Mouse (Mus musculus) intestine, postnatal 0 days (tissue): ENCODE data around the gene Sfxn1. TPM values are rescaled to one million over a fixed set of nuclear protein-coding genes. Genes with fewer than 3 reads are reported as not detected.
A peak's percentile ranks its signal among the peaks of the same experiment; 100 is the strongest.

Experiments used
- ATAC-seq: fragments of 200-750 bp; cut with Nextera tagmentation; 2 replicates; pipeline ENCODE4 v1.8.0; 2017; ENCODE audit warnings: mild to moderate bottlenecking, moderate TSS enrichment, moderate library complexity
- H3K27ac ChIP-seq: fragments of 300-500 bp; sonication (generic); 2 replicates; pipeline ENCODE4 v1.5.1; 2014; ENCODE audit warnings: mild to moderate bottlenecking, low read depth, low read length, moderate library complexity
- H3K27me3 ChIP-seq: fragments of 300-500 bp; sonication (generic); replicated peaks from 2 replicates; pipeline ENCODE4 v1.6.1; 2014; ENCODE audit warnings: low read length, mixed read lengths; ENCODE audit not compliant: control insufficient read depth, insufficient read depth
- H3K36me3 ChIP-seq: fragments of 300-500 bp; sonication (generic); 2 replicates; pipeline ENCODE4 v1.6.1; 2014; ENCODE audit warnings: mild to moderate bottlenecking, moderate library complexity; ENCODE audit not compliant: control insufficient read depth, insufficient read depth
- H3K4me1 ChIP-seq: fragments of 300-500 bp; sonication (generic); replicated peaks from 2 replicates; pipeline ENCODE4 v1.6.1; 2014; ENCODE audit warnings: antibody characterized with exemption, low read length, mixed read lengths; ENCODE audit not compliant: control insufficient read depth, insufficient read depth
- H3K4me2 ChIP-seq: fragments of 300-500 bp; sonication (generic); replicated peaks from 2 replicates; pipeline ENCODE4 v1.6.1; 2014; ENCODE audit warnings: low read depth, mild to moderate bottlenecking, moderate library complexity
- H3K4me3 ChIP-seq: fragments of 300-500 bp; sonication (generic); 2 replicates; pipeline ENCODE4 v1.5.1; 2014; ENCODE audit warnings: low read depth, low read length
- H3K9ac ChIP-seq: fragments of 300-500 bp; sonication (generic); 2 replicates; pipeline ENCODE4 v1.6.1; 2014; ENCODE audit warnings: mild to moderate bottlenecking, low read depth, low read length
- H3K9me3 ChIP-seq: fragments of 300-500 bp; sonication (generic); 2 replicates; pipeline ENCODE4 v1.6.1; 2016; ENCODE audit warnings: mixed run types; ENCODE audit not compliant: control insufficient read depth
- CTCF ChIP-seq: sonication (generic); IDR thresholded peaks from 2 replicates; pipeline ENCODE4 v1.5.1; 2016; ENCODE audit warnings: low read depth, mild to moderate bottlenecking, control low read depth, antibody characterized with exemption, moderate library complexity
- WGBS: fragments of 180-500 bp; shearing (Covaris S2); extraction: QIAGEN DNeasy Blood & Tissue Kit; methylation state at CpG from one replicate; pipeline ENCODE4 v1.1.7; 2014; 5-methylcytosine and 5-hydroxymethylcytosine counted together
- polyA plus RNA-seq: library from polyadenylated mRNA; unstranded; fragments of >200 nt; fragmentation: Nextera tagmentation; extraction: Ambion mirVana; gene quantifications from 2 replicates; pipeline ENCODE4 v1.2.1, GENCODE M21; 2015

The Sfxn1 gene
- polyA plus RNA-seq, 1 experiment from 2014 or later: 49.1 TPM

DNA sequence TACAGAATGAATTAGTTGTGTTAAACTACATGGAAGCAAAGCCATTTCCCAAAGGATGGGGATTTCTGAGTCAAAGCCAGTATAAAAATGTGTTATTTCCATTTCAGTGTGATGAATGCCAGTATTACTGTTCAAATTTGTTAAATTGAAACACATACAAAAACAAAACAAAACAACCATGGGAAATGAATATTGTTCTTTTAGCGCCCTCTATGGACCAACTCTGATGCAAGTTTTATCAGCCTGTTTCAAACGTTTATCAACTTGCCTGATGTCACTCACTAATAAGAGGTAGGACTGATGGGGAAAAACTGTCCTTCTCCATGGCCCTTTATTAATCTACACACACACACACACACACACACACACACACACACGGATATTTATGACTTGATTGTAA is 8.4 kb upstream of the Sfxn1 start:
- no peak for ATAC-seq
- TF ChIP-seq CTCF: peak; percentile 68
- Histone ChIP-seq H3K9ac (no peak overlapping the region), H3K36me3 (no peaks in the 10 kb centered on the region), H3K27ac (no peak overlapping the region), H3K27me3 (no peaks in the 10 kb centered on the region), H3K4me2 (no peak overlapping the region), H3K9me3 (no peaks in the 10 kb centered on the region), H3K4me1 (no peaks in the 10 kb centered on the region), H3K4me3 (no peak overlapping the region)
- 3% methylated on average over 3 of the region's 3 CpGs for WGBS

DNA sequence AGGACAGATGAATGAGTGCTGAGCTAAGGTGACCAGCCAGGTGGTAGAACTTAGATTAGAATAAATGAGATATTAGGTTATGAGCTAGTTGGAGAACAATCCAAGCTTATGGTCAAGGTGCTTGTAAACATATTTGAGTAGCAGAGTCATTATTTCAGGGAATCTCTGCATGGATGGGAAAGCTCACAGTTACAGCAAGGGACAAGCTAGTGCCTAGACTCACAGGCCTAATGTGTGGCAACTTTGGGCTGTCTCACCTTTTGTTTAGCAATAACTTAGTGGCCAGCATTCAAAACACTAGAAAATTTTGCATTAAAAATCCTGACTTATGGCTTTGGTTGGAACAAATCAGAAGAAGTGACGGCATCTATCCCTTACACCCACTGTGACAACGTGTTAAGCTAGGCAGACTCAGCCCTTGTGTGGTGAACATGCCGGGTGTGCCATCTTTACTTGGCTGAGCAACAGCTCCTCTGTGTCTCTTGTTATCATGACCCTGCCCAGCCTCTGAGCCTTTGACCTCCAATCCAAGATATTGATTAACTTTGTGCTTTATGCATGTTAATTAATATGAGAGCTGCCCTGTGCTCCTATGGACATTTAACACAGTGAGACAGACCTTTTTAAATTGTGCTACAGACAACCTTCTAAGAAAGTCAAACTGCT is 5.5 kb upstream of the Sfxn1 start:
- Histone ChIP-seq H3K9ac (no peak overlapping the region), H3K4me1 (no peaks in the 10 kb centered on the region), H3K36me3 (no peaks in the 10 kb centered on the region), H3K4me3 (no peak overlapping the region), H3K4me2 (no peak overlapping the region), H3K27ac (no peak overlapping the region), H3K9me3 (no peaks in the 10 kb centered on the region), H3K27me3 (no peaks in the 10 kb centered on the region)
- 55% methylated on average over 3 of the region's 3 CpGs for WGBS
- TF ChIP-seq CTCF: no peak
- no peak for ATAC-seq

DNA sequence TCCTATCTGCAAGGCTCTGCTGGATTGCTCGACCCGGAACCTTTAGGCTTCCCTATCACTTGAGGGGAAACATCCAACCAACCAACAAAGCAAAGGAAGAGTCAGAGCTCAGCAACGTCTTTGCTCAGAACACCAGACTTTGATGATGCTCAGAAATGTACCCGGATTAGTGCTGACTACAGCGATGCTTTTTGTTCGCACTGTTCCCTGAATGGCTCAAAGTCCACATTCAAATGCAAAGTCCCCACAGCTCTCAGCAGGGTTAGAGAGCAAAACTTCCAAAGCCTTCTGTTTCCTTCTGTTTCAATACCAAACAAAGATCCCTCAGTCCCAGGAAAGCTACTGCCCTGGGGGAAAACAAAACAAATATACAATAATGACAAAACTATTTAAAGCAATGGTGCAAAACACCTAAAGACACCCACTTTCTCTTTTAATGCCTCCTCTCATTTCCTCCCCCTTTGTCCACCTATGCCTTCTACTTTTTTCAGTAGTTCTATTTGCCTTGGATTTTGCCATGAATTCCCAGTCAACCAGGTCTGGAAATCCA is 4.0 kb upstream of the Sfxn1 start:
- 0 out of 2 replicates have a peak, but pooled peaks have one; percentile 34 for ATAC-seq
- Histone ChIP-seq H3K27ac (no peak overlapping the region), H3K4me3 (no peak overlapping the region), H3K4me2 (no peak overlapping the region), H3K9me3 (no peaks in the 10 kb centered on the region), H3K4me1 (no peaks in the 10 kb centered on the region), H3K9ac (no peak overlapping the region), H3K27me3 (no peaks in the 10 kb centered on the region), H3K36me3 (no peaks in the 10 kb centered on the region)
- WGBS: 34% methylated on average over 6 of the region's 6 CpGs
- no peak for TF ChIP-seq CTCF

DNA sequence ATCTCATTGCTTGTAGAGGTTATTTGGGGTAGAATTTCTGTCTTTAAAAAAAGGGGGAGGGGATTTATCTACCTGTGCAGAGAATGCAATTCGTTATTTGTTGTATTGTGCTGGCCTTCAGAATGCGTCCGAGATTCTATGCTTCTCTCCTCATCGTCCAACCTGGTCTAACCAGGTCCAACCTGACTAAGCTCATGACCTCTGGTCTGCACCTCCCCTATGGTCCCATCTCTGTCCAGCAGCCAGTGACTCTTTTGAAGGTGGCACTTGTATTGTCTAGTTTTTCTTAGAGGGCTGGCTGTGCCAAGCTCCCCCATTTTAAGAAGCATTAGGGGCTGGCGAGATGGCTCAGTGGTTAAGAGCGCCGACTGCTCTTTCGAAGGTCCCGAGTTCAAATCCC is 658 bp upstream of the Sfxn1 start:
- TF ChIP-seq CTCF: no peak
- ATAC-seq: no peak
- Histone ChIP-seq H3K4me3 (no peak overlapping the region), H3K27me3 (no peaks in the 10 kb centered on the region), H3K4me1 (no peaks in the 10 kb centered on the region), H3K9ac (no peak overlapping the region), H3K27ac (no peak overlapping the region), H3K36me3 (no peaks in the 10 kb centered on the region), H3K4me2 (no peak overlapping the region), H3K9me3 (no peaks in the 10 kb centered on the region)
- WGBS: 91% methylated on average over 9 of the region's 9 CpGs

DNA sequence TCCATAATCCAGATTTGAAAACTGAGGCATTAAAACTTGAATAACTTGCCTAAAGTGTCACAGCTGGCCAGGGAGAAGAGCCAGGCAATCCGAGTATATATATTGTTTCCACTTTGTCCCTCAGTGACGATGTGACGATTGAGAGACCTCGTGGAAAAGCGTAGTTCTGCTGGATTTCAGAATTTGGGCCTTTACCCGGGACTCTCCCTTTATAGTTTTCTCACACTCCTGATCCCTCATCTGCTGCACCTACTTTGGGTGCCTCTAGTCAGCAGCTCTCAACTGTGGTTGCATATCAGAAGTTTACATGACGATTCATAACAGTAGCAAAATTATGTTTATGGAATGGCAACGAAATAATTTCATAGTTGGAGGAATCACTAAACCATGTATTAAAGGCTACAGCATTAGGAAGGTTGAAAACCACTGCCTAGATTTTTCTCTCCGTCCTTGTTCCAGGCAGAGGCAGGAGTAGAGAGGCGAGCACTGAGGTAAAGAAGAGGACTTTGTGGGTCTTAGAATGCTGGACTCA is 923 bp downstream of the Sfxn1 start:
- H3K4me3 ChIP-seq: peak overlapping the region; percentile 85
- 16% methylated on average over 10 of the region's 10 CpGs for WGBS
- no peak for ATAC-seq
- peak overlapping the region; percentile 79 for H3K4me2 ChIP-seq
- no peaks in the 10 kb centered on the region for H3K36me3 ChIP-seq
- TF ChIP-seq CTCF: no peak
- peak overlapping the region; percentile 85 for H3K9ac ChIP-seq
- 0 out of 2 replicates have a peak, but pooled peaks cover 5% of the 10 kb centered on the region for H3K4me1 ChIP-seq
- H3K27me3 ChIP-seq: no peaks in the 10 kb centered on the region
- H3K27ac ChIP-seq: peak overlapping the region; percentile 82
- no peaks in the 10 kb centered on the region for H3K9me3 ChIP-seq

DNA sequence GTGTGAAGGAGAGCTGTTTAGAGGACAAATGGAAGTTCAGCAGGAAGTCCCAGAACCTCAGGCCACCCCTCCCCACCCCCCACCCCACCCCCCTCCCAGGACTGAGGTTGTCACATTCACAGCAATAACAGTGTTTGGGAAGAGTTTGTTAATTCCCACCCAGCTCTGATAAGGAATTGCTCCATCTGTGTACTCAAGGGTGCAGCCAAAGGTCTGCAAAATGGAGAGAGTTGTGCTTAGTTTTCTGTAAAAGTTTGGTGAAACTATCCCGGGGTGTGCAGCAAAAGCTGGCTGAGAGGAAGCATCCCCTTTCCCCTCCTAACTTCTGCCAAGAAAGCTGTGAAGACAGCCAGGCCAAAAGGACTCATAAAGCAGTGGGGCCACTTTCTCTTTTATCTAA is 1.4 kb downstream of the Sfxn1 start:
- no peak for ATAC-seq

More for the DNA sequence above, 1.4 kb downstream of the Sfxn1 start:
- Histone ChIP-seq H3K9ac (no peak overlapping the region), H3K9me3 (no peaks in the 10 kb centered on the region), H3K4me3 (peak overlapping the region; percentile 85), H3K27me3 (no peaks in the 10 kb centered on the region), H3K4me2 (peak overlapping the region; percentile 79), H3K27ac (no peak overlapping the region), H3K4me1 (0 out of 2 replicates have a peak, but pooled peaks cover 5% of the 10 kb centered on the region), H3K36me3 (no peaks in the 10 kb centered on the region)
- TF ChIP-seq CTCF: no peak
- WGBS: 0% methylated on average over 1 of the region's 1 CpGs
